Mouse (Mus musculus): ENCODE results near the gene Fgfr2. TPM values are rescaled to one million over a fixed set of nuclear protein-coding genes. Genes with fewer than 3 reads are reported as not detected.

Fgfr2 gene
- total RNA-seq, 1 experiment from 2014 or later, result not detected

GRCm38 (mm10) chr7:133003421-133003820 is 119.7 kb downstream of the Fgfr2 start:
- peak; percentile 87 to 93 for ATAC-seq (replicated peaks in 1 of 2; ENCODE audit: insufficient read depth in 1 of 2, low FRiP score in 2 of 2, low TSS enrichment in 1 of 2, low read depth in 1 of 2, poor library complexity in 2 of 2, severe bottlenecking in 2 of 2)

- no peak for ATAC-seq (replicated peaks in 1 of 2; ENCODE audit: insufficient read depth in 1 of 2, low FRiP score in 2 of 2, low TSS enrichment in 1 of 2, low read depth in 1 of 2, poor library complexity in 2 of 2, severe bottlenecking in 2 of 2)
Observed at GRCm38 (mm10) chr7:133002271-133002670, 120.9 kb downstream of the Fgfr2 start.

DNA sequence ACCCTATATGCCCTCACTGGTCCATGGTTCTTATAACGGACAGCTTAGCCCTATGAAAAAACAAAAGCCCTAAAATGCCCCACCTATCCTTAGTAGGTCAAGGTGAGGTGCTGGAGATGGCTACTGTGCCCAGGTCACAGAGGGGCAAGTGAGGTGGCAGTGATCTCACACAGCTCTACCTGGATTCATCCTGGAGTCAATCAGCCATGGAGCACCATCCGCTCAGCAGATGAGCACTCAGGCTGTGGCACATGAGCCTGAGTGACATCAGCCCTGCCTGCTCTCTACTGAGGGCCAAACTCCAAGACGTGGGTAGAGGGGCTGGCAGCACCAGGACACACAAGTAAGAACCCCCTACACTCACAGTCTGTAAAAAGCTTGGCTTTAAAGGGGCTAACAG is 121.8 kb downstream of the Fgfr2 start:
- ATAC-seq (replicated peaks in 1 of 2; ENCODE audit: insufficient read depth in 1 of 2, low FRiP score in 2 of 2, low TSS enrichment in 1 of 2, low read depth in 1 of 2, poor library complexity in 2 of 2, severe bottlenecking in 2 of 2), result no peak

GRCm38 (mm10) chr7:132999061-132999460 is 124.1 kb downstream of the Fgfr2 start:
- ATAC-seq (replicated peaks in 1 of 2; ENCODE audit: insufficient read depth in 1 of 2, low FRiP score in 2 of 2, low TSS enrichment in 1 of 2, low read depth in 1 of 2, poor library complexity in 2 of 2, severe bottlenecking in 2 of 2), result no peak

DNA sequence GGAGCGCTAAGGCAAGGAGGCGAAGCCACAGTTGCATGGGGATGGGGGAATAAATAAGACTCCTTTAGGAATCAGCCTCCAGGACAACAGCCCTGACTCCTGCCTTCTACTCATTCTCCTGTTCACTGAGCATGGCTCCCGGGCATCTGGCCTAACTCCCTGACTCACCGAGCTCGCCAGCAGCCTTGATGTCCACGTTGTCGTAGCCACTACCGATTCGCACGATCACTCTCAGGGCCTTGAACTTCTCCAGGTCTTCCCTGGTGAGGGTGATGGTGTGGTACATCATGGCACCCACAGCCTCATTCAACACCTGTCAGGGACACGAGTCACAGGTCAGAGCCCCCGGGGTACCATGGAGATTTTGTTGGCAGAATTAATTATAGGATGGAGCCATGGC is 124.5 kb downstream of the Fgfr2 start:
- ATAC-seq (replicated peaks in 1 of 2; ENCODE audit: insufficient read depth in 1 of 2, low FRiP score in 2 of 2, low TSS enrichment in 1 of 2, low read depth in 1 of 2, poor library complexity in 2 of 2, severe bottlenecking in 2 of 2), result no peak

GRCm38 (mm10) chr7:132996391-132996790 is 126.8 kb downstream of the Fgfr2 start:
- ATAC-seq (replicated peaks in 1 of 2; ENCODE audit: insufficient read depth in 1 of 2, low FRiP score in 2 of 2, low TSS enrichment in 1 of 2, low read depth in 1 of 2, poor library complexity in 2 of 2, severe bottlenecking in 2 of 2), result 0 out of 4 replicates have a peak, but pooled peaks have one; percentile 30 to 40

DNA sequence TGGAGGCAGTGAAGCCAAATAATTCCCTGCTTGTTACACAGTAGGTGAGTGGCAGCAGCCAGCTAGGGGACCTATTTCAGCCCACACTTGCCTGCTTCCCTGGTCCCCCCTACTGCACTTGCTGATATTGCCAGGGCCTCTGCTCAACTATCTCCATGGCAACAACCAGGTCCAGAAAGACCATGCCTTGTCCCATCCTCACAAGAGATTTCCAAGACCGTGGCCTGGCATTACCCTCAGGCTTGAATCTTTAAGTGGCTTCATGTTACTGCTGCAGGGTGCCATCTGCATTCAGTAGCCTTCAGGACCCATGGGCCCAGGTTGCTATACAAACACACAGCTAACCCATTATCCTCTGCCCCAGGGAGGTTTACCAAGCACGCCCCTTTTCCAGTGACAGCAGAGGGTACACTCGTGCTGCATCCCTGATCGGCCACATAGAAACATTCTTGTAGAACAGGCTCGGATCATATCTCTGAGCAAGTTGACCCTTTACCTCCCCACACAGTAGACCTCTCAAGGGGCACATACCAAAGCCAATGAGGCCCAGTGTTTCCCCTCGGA is 128.4 kb downstream of the Fgfr2 start:
- no peak for ATAC-seq (replicated peaks in 1 of 2; ENCODE audit: insufficient read depth in 1 of 2, low FRiP score in 2 of 2, low TSS enrichment in 1 of 2, low read depth in 1 of 2, poor library complexity in 2 of 2, severe bottlenecking in 2 of 2)

DNA sequence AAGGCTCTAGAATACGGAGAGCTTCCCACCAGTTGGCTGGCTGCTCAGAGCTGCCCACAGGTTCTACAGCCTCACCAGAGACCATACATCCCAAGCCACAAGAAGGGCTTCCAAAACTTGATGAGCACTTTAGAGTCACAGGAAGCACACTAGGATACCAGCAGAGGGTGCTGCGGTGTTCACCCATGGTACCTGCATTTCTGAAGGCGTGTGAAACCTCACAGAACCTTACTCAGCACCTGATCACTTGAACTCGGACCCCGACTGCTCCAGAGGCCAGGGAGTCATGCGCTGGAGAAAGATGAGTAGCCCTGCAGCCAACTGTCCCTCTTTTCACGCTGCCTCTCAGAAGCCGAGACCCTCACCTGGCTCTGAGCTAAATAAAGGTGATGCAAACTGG is 129.0 kb downstream of the Fgfr2 start:
- ATAC-seq (replicated peaks in 1 of 2; ENCODE audit: insufficient read depth in 1 of 2, low FRiP score in 2 of 2, low TSS enrichment in 1 of 2, low read depth in 1 of 2, poor library complexity in 2 of 2, severe bottlenecking in 2 of 2), result no peak

DNA sequence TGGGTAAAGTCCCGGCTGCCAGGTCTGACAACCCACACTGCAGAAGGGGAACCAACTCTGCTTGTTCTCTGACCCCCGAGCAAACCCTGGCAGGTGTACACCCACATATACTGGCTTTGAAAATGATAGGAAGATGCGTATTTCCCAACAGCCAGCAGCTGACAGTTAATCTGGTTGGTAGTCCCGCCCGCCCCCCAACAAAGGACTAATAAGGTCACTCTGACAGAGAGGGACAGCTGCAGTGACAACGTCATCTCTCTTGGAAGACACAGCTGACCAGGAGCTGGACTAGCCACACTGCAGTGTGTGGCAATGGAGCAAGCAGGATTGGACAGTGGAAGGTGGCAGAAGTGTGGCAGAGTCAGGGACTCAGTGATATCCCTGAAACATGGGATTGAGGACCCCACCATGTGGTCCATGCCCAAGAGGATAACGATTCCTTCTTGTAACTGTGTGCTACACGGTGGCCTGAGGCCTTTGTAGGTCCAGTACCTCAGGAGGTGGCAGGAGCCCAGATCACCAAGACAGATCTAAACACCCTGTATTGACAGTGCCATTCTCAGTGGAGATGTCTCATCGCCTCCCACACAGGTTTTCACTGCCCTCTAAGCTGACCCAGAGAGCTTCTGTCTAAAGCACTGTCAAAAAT is 130.1 kb downstream of the Fgfr2 start:
- ATAC-seq (replicated peaks in 1 of 2; ENCODE audit: insufficient read depth in 1 of 2, low FRiP score in 2 of 2, low TSS enrichment in 1 of 2, low read depth in 1 of 2, poor library complexity in 2 of 2, severe bottlenecking in 2 of 2), result no peak

GRCm38 (mm10) chr7:132991240-132991900 is 131.8 kb downstream of the Fgfr2 start:
- no peak for ATAC-seq (replicated peaks in 1 of 2; ENCODE audit: insufficient read depth in 1 of 2, low FRiP score in 2 of 2, low TSS enrichment in 1 of 2, low read depth in 1 of 2, poor library complexity in 2 of 2, severe bottlenecking in 2 of 2)

DNA sequence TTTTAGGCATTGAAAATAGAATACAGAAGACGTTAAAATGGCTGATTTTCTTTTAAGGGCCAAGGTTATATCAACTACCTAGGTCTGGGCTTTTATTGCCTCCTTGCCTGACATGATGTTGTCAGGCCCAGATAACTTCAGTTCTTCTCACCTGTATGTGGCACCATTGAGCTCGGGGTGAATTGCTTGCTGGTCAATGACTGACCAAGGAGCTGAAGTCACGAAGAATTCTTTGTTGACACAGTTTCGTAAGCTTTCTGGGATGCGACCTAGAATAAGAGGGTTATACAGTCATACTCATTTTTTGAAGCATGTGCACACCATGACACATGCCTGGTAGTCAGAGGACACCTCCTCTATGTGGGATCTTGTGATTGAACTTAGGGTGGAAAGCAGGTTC is 133.3 kb downstream of the Fgfr2 start:
- ATAC-seq (replicated peaks in 1 of 2; ENCODE audit: insufficient read depth in 1 of 2, low FRiP score in 2 of 2, low TSS enrichment in 1 of 2, low read depth in 1 of 2, poor library complexity in 2 of 2, severe bottlenecking in 2 of 2), result no peak

DNA sequence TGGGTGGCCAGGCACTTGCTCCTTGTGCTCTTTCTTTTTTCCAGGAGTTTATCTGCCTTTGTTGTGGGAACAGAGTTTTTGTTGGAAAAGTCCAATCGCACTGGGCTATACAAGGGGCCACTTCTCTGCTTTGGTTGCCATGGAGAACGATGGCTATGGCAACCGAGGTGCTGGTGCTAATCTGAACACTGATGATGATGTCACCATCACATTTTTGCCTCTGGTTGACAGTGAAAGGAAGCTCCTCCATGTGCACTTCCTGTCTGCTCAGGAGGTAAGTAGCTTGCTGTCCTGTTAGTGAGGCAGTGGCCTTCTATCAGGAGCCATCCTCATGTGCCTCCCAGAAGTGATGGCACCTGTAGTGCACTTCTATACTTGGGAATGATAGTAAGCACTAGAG is 140.5 kb downstream of the Fgfr2 start:
- no peak for ATAC-seq (replicated peaks in 1 of 2; ENCODE audit: insufficient read depth in 1 of 2, low FRiP score in 2 of 2, low TSS enrichment in 1 of 2, low read depth in 1 of 2, poor library complexity in 2 of 2, severe bottlenecking in 2 of 2)

DNA sequence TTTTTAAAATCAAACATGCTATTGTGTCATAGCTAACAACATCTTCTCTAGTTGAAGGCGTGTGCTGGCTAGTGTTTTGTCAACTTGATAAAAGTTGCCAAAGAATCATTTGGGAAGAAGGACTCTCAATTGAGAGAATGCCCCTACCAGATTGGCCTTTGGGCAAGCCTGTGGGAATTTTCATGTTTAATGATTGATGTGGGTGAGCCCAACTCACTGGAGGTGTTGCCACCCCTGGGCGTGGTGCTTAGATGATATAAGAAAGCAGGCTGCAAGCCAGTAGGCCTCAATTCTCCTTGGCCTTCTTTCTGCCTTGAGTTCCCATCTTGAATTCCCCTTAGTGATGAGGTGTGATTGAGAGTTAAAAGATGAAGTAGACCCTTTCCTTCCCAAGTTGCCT is 145.2 kb downstream of the Fgfr2 start:
- ATAC-seq (replicated peaks in 1 of 2; ENCODE audit: insufficient read depth in 1 of 2, low FRiP score in 2 of 2, low TSS enrichment in 1 of 2, low read depth in 1 of 2, poor library complexity in 2 of 2, severe bottlenecking in 2 of 2), result no peak

GRCm38 (mm10) chr7:132976079-132976478 is 147.1 kb downstream of the Fgfr2 start:
- no peak for ATAC-seq (replicated peaks in 1 of 2; ENCODE audit: insufficient read depth in 1 of 2, low FRiP score in 2 of 2, low TSS enrichment in 1 of 2, low read depth in 1 of 2, poor library complexity in 2 of 2, severe bottlenecking in 2 of 2)

DNA sequence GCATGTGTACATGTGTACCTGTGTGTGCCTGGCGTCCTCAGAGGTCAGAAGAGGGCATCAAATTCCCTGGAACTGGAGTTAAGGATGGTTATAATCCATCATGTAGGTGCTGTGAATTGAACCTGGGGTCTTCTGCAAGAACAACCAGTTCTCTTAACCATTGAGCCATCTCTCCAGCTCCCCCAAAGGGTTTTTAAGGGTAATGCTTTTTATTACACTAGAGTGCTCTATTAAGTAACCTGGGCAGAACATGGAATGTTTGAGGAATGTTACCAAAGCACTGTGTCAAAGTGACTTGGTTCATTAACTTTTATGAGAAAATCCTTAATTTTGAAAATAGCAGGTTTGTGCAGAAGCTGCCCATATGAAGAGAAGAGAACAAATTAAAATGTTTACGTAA is 151.1 kb downstream of the Fgfr2 start:
- ATAC-seq (replicated peaks in 1 of 2; ENCODE audit: insufficient read depth in 1 of 2, low FRiP score in 2 of 2, low TSS enrichment in 1 of 2, low read depth in 1 of 2, poor library complexity in 2 of 2, severe bottlenecking in 2 of 2), result no peak

- ATAC-seq (replicated peaks in 1 of 2; ENCODE audit: insufficient read depth in 1 of 2, low FRiP score in 2 of 2, low TSS enrichment in 1 of 2, low read depth in 1 of 2, poor library complexity in 2 of 2, severe bottlenecking in 2 of 2), result no peak
Observed at GRCm38 (mm10) chr7:132965707-132966106, 157.4 kb downstream of the Fgfr2 start.

DNA sequence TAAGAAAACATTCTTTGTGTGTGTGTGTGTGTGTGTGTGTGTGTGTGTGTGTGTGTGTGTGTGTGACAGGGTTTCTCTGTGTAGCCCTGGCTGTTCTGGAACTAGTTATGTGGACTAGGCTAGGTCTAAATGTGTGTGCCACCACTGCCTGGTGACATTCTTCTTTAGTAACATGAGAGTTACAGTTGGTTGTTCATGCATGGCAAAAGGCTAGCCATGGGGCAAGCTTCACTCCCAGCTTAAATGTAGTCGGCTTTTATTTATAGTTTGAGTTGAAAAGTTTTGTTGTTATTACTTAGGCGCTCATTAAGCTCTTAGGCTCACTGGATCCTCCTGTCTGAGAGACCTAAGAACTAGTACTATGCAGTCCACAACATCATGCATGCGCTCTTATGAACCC is 158.8 kb downstream of the Fgfr2 start:
- ATAC-seq (replicated peaks in 1 of 2; ENCODE audit: insufficient read depth in 1 of 2, low FRiP score in 2 of 2, low TSS enrichment in 1 of 2, low read depth in 1 of 2, poor library complexity in 2 of 2, severe bottlenecking in 2 of 2), result no peak

DNA sequence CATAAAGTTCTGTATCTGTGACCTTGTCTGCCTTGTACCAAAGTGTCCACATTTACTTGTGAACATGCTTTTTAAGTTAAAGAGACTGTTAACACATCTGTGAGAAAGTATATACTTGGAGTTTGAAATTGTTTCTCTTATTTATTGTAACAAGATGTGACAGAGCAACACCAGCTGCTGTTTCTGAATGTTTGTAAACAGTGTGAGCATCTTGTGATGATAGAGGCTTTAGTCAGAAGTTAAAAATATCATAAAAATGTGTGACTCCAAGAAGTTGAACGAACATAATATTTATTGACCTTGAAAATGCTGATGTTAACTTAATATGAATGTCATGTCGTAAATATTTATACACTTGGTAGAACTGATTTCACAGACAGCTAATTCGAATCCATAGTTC is 172.5 kb downstream of the Fgfr2 start:
- no peak for ATAC-seq (replicated peaks in 1 of 2; ENCODE audit: insufficient read depth in 1 of 2, low FRiP score in 2 of 2, low TSS enrichment in 1 of 2, low read depth in 1 of 2, poor library complexity in 2 of 2, severe bottlenecking in 2 of 2)

DNA sequence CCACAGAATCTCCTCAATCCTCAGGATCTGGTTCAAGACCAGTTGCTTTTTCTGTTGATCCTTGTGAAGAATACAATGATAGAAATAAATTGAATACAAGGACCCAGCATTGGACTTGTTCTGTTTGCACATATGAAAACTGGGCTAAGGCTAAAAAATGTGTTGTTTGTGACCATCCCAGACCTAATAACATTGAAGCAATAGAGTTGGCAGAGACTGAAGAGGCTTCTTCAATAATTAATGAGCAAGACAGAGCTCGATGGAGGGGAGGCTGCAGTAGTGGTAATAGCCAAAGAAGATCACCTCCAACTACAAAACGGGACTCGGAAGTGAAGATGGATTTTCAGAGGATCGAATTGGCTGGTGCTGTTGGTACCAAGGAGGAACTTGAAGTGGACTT is 173.2 kb downstream of the Fgfr2 start:
- no peak for ATAC-seq (replicated peaks in 1 of 2; ENCODE audit: insufficient read depth in 1 of 2, low FRiP score in 2 of 2, low TSS enrichment in 1 of 2, low read depth in 1 of 2, poor library complexity in 2 of 2, severe bottlenecking in 2 of 2)

All from hematopoietic stem cell, adult 5-6 weeks (primary cell).